Mouse (Mus musculus) MEL (cell line): ENCODE measurements around the gene Tmem274. TPM values are rescaled to one million over a fixed set of nuclear protein-coding genes. Genes with fewer than 3 reads are reported as not detected.

Experiments
- DNase-seq: peaks from one replicate; pipeline ENCODE4 v3.0.0; 2011; ENCODE audit warnings: low read depth, low spot score
- H3K27ac ChIP-seq: 2 replicates; pipeline ENCODE4 v1.5.1; 2012; ENCODE audit warnings: low read depth, mild to moderate bottlenecking, control low read depth, low read length, moderate library complexity; ENCODE audit not compliant: control insufficient read depth
- H3K27me3 ChIP-seq, 2 experiments: fragments of 150-350 bp in 1 of 2; sonication (generic) in 1 of 2; 2 replicates each; pipeline ENCODE4 v1.6.1; 2012; ENCODE audit warnings: low read length in 2 of 2, mild to moderate bottlenecking in 2 of 2, improper control_type of control experiment in 1 of 2, moderate library complexity in 1 of 2; ENCODE audit not compliant: insufficient read depth in 2 of 2, control insufficient read depth in 1 of 2
- H3K36me3 ChIP-seq, 2 experiments: 2 replicates each; pipeline ENCODE4 v1.6.1; 2012 to 2014; ENCODE audit warnings: low read length in 2 of 2, improper control_type of control experiment in 1 of 2, inconsistent platforms in 1 of 2, mild to moderate bottlenecking in 1 of 2; ENCODE audit not compliant: insufficient read depth in 2 of 2, control insufficient read depth in 1 of 2
- H3K4me1 ChIP-seq, 2 experiments: fragments of 150-350 bp in 1 of 2; sonication (generic) in 1 of 2; 2 replicates each; pipeline ENCODE4 v1.6.1; 2012; ENCODE audit warnings: low read length in 2 of 2, improper control_type of control experiment in 1 of 2, mild to moderate bottlenecking in 1 of 2; ENCODE audit not compliant: insufficient read depth in 2 of 2, control insufficient read depth in 1 of 2
- H3K4me3 ChIP-seq, 2 experiments: fragments of 150-350 bp in 1 of 2; sonication (generic) in 1 of 2; 2 replicates each; pipeline ENCODE4 v1.5.1; 2012; ENCODE audit warnings: low read depth in 2 of 2, low read length in 2 of 2, mild to moderate bottlenecking in 2 of 2, moderate library complexity in 2 of 2, control low read depth in 1 of 2, improper control_type of control experiment in 1 of 2; ENCODE audit not compliant: control insufficient read depth in 1 of 2, insufficient read depth in 1 of 2
- H3K79me2 ChIP-seq: 2 replicates; pipeline ENCODE4 v1.6.1; 2012; ENCODE audit warnings: mild to moderate bottlenecking, low read length, moderate library complexity; ENCODE audit not compliant: control insufficient read depth, poor library complexity, insufficient read depth
- H3K9ac ChIP-seq: 2 replicates; pipeline ENCODE4 v1.6.1; 2012; ENCODE audit warnings: low read depth, mild to moderate bottlenecking, control low read depth, low read length, moderate library complexity; ENCODE audit not compliant: control insufficient read depth, poor library complexity, severe bottlenecking
- H3K9me3 ChIP-seq: fragments of 150-350 bp; sonication (generic); replicated peaks from 2 replicates; pipeline ENCODE4 v1.6.1; 2012; ENCODE audit warnings: mild to moderate bottlenecking, low read length, improper control_type of control experiment, moderate library complexity; ENCODE audit not compliant: insufficient read depth
- BHLHE40 ChIP-seq: IDR thresholded peaks from 2 replicates; pipeline ENCODE4 v1.6.1; 2012; ENCODE audit warnings: low read depth, mild to moderate bottlenecking, inconsistent platforms, low read length, improper control_type of control experiment, borderline replicate concordance
- CTCF ChIP-seq, 3 experiments: IDR thresholded peaks in 2 of 3; conservative IDR thresholded peaks in 1 of 3; 2 replicates each; pipeline ENCODE4 v1.5.1; 2011 to 2012; ENCODE audit warnings: low read length in 3 of 3, low read depth in 2 of 3, mild to moderate bottlenecking in 2 of 3, improper control_type of control experiment in 1 of 3, inconsistent platforms in 1 of 3, mixed read lengths in 1 of 3, moderate library complexity in 1 of 3; ENCODE audit not compliant: control insufficient read depth in 1 of 3, insufficient read depth in 1 of 3, poor library complexity in 1 of 3, severe bottlenecking in 1 of 3
- E2F4 ChIP-seq: IDR thresholded peaks from 2 replicates; pipeline ENCODE4 v1.6.1; 2011; ENCODE audit warnings: low read depth, low read length, improper control_type of control experiment, borderline replicate concordance
- ELF1 ChIP-seq: IDR thresholded peaks from 2 replicates; pipeline ENCODE4 v1.6.1; 2014; ENCODE audit warnings: low read depth, mild to moderate bottlenecking, inconsistent platforms, low read length, improper control_type of control experiment, moderate library complexity
- GABPA ChIP-seq: IDR thresholded peaks from 2 replicates; pipeline ENCODE4 v1.6.1; 2012; ENCODE audit warnings: low read depth, mild to moderate bottlenecking, inconsistent platforms, low read length, improper control_type of control experiment, moderate library complexity
- HCFC1 ChIP-seq: IDR thresholded peaks from 2 replicates; pipeline ENCODE4 v1.6.1; 2012; ENCODE audit warnings: low read depth, mild to moderate bottlenecking, inconsistent platforms, low read length, improper control_type of control experiment, moderate library complexity
- MAFK ChIP-seq: IDR thresholded peaks from 2 replicates; pipeline ENCODE4 v1.6.1; 2011; ENCODE audit warnings: low read depth, mild to moderate bottlenecking, low read length, improper control_type of control experiment, borderline replicate concordance
- MAX ChIP-seq: IDR thresholded peaks from 2 replicates; pipeline ENCODE4 v1.6.1; 2011; ENCODE audit warnings: low read length, improper control_type of control experiment
- MAZ ChIP-seq: IDR thresholded peaks from 2 replicates; pipeline ENCODE4 v1.6.1; 2012; ENCODE audit warnings: low read depth, mild to moderate bottlenecking, inconsistent platforms, low read length, improper control_type of control experiment
- MYC ChIP-seq: IDR thresholded peaks from 2 replicates; pipeline ENCODE4 v1.6.1; 2011; ENCODE audit warnings: low read depth, mild to moderate bottlenecking, low read length, improper control_type of control experiment, moderate library complexity
- NELFE ChIP-seq: IDR thresholded peaks from 2 replicates; pipeline ENCODE4 v1.6.1; 2011; ENCODE audit warnings: low read depth, low read length, improper control_type of control experiment
- NRF1 ChIP-seq: IDR thresholded peaks from 2 replicates; pipeline ENCODE4 v1.6.1; 2014; ENCODE audit warnings: low read depth, mild to moderate bottlenecking, inconsistent platforms, low read length, improper control_type of control experiment, moderate library complexity; ENCODE audit not compliant: poor library complexity, insufficient read depth, severe bottlenecking
- POLR2A ChIP-seq, 2 experiments: IDR thresholded peaks; 2 replicates each; pipeline ENCODE4 v1.6.1; 2011 to 2012; ENCODE audit warnings: low read length in 2 of 2, mild to moderate bottlenecking in 2 of 2, control low read depth in 1 of 2, improper control_type of control experiment in 1 of 2, low read depth in 1 of 2, moderate library complexity in 1 of 2; ENCODE audit not compliant: control insufficient read depth in 1 of 2, insufficient read depth in 1 of 2, poor library complexity in 1 of 2
- POLR2AphosphoS2 ChIP-seq: IDR thresholded peaks from 2 replicates; pipeline ENCODE4 v1.6.1; 2011; ENCODE audit warnings: low read length, improper control_type of control experiment
- POLR2AphosphoS5 ChIP-seq: IDR thresholded peaks from 2 replicates; pipeline ENCODE4 v1.6.1; 2012; ENCODE audit warnings: low read depth, borderline replicate concordance, mild to moderate bottlenecking, inconsistent platforms, low read length, moderate library complexity, mixed read lengths
- RAD21 ChIP-seq: IDR thresholded peaks from 2 replicates; pipeline ENCODE4 v1.6.1; 2011; ENCODE audit warnings: mild to moderate bottlenecking, low read depth, low read length, improper control_type of control experiment
- SMC3 ChIP-seq: IDR thresholded peaks from 2 replicates; pipeline ENCODE4 v1.6.1; 2011; ENCODE audit warnings: low read depth, low read length, improper control_type of control experiment
- TAL1 ChIP-seq: IDR thresholded peaks from 2 replicates; pipeline ENCODE4 v1.6.1; 2012; ENCODE audit warnings: mild to moderate bottlenecking, inconsistent platforms, low read length, moderate library complexity, mixed read lengths
- TBP ChIP-seq: IDR thresholded peaks from 2 replicates; pipeline ENCODE4 v1.8.0; 2011; ENCODE audit warnings: low read depth, low read length, improper control_type of control experiment
- TCF12 ChIP-seq: IDR thresholded peaks from 2 replicates; pipeline ENCODE4 v1.6.1; 2014; ENCODE audit warnings: low read depth, mild to moderate bottlenecking, inconsistent platforms, low read length, improper control_type of control experiment, moderate library complexity
- UBTF ChIP-seq: IDR thresholded peaks from 2 replicates; pipeline ENCODE4 v1.6.1; 2012; ENCODE audit warnings: low read depth, mild to moderate bottlenecking, inconsistent platforms, low read length, improper control_type of control experiment, moderate library complexity, borderline replicate concordance; ENCODE audit not compliant: insufficient read depth
- USF2 ChIP-seq, 2 experiments: IDR thresholded peaks; 2 replicates each; pipeline ENCODE4 v1.6.1; 2011 to 2012; ENCODE audit warnings: improper control_type of control experiment in 2 of 2, low read length in 2 of 2, borderline replicate concordance in 1 of 2, inconsistent platforms in 1 of 2, low read depth in 1 of 2, mild to moderate bottlenecking in 1 of 2; ENCODE audit not compliant: insufficient read depth in 1 of 2
- ZMIZ1 ChIP-seq: IDR thresholded peaks from 2 replicates; pipeline ENCODE4 v1.6.1; 2012; ENCODE audit warnings: low read depth, mild to moderate bottlenecking, inconsistent platforms, low read length, improper control_type of control experiment, moderate library complexity
- polyA plus RNA-seq, 2 experiments: library from polyadenylated mRNA; stranded (reverse) in 1 of 2; unstranded in 1 of 2; fragments of >175 nt in 1 of 2; fragments of >200 nt in 1 of 2; gene quantifications; 2 replicates each; pipeline versions ENCODE4 v1.2.1 to v1.2.4; 2012; ENCODE audit warnings: low replicate concordance in 2 of 2, low read depth in 1 of 2; ENCODE audit not compliant: insufficient read length in 2 of 2, insufficient read depth in 1 of 2, missing spikeins in 1 of 2
- total RNA-seq: library from RNA; depleted of rRNA; stranded (reverse); fragments of 300-350 nt; gene quantifications from 2 replicates; pipeline ENCODE4 v1.2.3, GENCODE M21; 2012

The Tmem274 gene
- total and polyA plus RNA-seq, 3 experiments: not detected

GRCm38 (mm10) chr4:149517868-149518340 is 40.7 kb downstream of the Tmem274 start, which contains the start of gene Ctnnbip1:
Gene Ctnnbip1 (plus strand): TSS chr4:149518236.
- Histone ChIP-seq H3K27ac (no peak within 1 kb of the TSS), H3K79me2 (peaks cover 1% of the 10 kb centered on the region; the same call in 1 of the 2 replicates)

DNA sequence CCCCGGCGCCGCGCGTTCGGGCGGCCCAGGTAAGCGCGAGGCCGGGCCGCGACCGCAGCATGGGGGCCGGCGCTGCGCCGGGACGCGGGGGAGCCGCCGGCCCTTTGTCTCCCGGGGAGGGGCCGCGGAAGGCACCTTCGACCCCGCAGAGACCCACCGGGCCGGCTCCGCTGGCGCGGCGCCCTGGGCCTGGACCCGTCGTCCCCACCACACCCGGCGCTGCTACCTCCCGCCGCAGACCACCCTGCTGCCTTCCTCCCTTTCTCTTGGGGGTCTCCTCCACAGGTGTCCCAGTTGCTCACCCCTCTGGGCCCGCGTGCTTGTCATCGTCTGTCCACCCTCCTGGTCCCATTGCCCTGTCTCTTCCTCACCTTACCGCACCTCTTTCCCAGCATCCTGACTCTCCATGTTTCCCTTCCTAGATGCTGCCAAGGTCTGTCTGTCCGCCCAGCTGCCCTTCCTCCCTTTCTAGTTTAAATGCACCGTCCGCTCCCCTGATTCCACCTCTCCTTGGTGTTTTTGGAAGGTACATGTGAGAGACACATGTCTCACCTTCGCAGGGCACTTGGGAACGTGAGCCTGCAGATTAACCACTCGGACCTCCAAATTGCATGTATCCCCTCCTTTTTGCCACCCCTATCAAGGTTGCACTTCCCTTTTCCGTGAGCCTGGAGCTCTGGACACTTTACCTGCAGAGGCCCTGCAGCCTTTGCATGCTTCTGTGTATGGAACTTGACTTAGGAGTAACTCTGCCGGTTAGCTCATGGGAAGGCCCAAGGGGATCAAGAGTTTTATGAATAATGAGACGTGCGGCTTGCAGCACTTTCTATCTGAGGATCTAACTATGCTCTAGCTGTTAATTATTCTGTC is 41.4 kb downstream of the Tmem274 start:
- no peak overlapping the region for H3K27ac ChIP-seq
- no peaks in the 10 kb centered on the region for H3K9me3 ChIP-seq
- H3K4me1 ChIP-seq: peaks cover 2 to 11% of the 10 kb centered on the region in 2 experiments; a peak in 3 of 4 replicates
- H3K79me2 ChIP-seq: peaks cover 1% of the 10 kb centered on the region; the same call in 1 of the 2 replicates
- peak overlapping the region; percentile 67 for H3K9ac ChIP-seq
- H3K4me3 ChIP-seq: peak overlapping the region; percentile 61 to 65
- H3K27me3 ChIP-seq: no peaks in the 10 kb centered on the region
- H3K36me3 ChIP-seq: peaks cover 0 to 7% of the 10 kb centered on the region in 2 experiments; a peak in 2 of 4 replicates
- TF ChIP-seq POLR2AphosphoS5 (no peak), BHLHE40 (no peak), GABPA (no peak), TCF12 (no peak), POLR2A (IDR thresholded peaks at IDR 0.05; ENCODE audit: control insufficient read depth in 1 of 2, insufficient read depth in 1 of 2, low read depth in 1 of 2, low read length in 2 of 2, poor library complexity in 1 of 2) (no peak), POLR2AphosphoS2 (no peak), TAL1 (no peak), SMC3 (no peak), E2F4 (no peak), UBTF (no peak), ELF1 (no peak), CTCF (IDR thresholded peaks at IDR 0.05 in 2 of 3, conservative IDR thresholded peaks at IDR 0.05 in 1 of 3; ENCODE audit: control insufficient read depth in 1 of 3, insufficient read depth in 1 of 3, low read depth in 2 of 3, low read length in 3 of 3, poor library complexity in 1 of 3, severe bottlenecking in 1 of 3) (no peak), USF2 (IDR thresholded peaks at IDR 0.05; ENCODE audit: borderline replicate concordance in 1 of 2, insufficient read depth in 1 of 2, low read depth in 1 of 2, low read length in 2 of 2) (no peak), HCFC1 (no peak), MYC (no peak), MAFK (no peak), MAX (no peak), MAZ (no peak), RAD21 (no peak)
- peak; percentile 48 for DNase-seq

More at GRCm38 (mm10) chr4:149517868-149518340, 40.7 kb downstream of the Tmem274 start, which contains the start of gene Ctnnbip1:
- peak; percentile 83; the same call in 1 of the 2 replicates for TF ChIP-seq UBTF
- peak; percentile 28; the same call in 1 of the 2 replicates for TF ChIP-seq NELFE
- TF ChIP-seq NRF1: 0 out of 2 replicates have a peak, but pooled peaks have one; percentile 35
- 0 out of 2 replicates have a peak, but pooled peaks have one; percentile 21 for TF ChIP-seq TCF12
- TF ChIP-seq MAZ: peak; percentile 10; the same call in 1 of the 2 replicates
- no peak for TF ChIP-seq CTCF (IDR thresholded peaks at IDR 0.05 in 2 of 3, conservative IDR thresholded peaks at IDR 0.05 in 1 of 3; ENCODE audit: control insufficient read depth in 1 of 3, insufficient read depth in 1 of 3, low read depth in 2 of 3, low read length in 3 of 3, poor library complexity in 1 of 3, severe bottlenecking in 1 of 3)
- no peak for TF ChIP-seq TBP
- peak; percentile 52; the same call in 1 of the 2 replicates for TF ChIP-seq ZMIZ1
- peak; percentile 97 for DNase-seq
- Histone ChIP-seq H3K36me3 (peaks cover 0 to 7% of the 10 kb centered on the region in 2 experiments; a peak in 2 of 4 replicates), H3K9me3 (no peaks in the 10 kb centered on the region), H3K4me1 (peaks cover 2 to 11% of the 10 kb centered on the region in 2 experiments; a peak in 3 of 4 replicates), H3K4me3 (peak within 1 kb of the TSS; percentile 61 to 71), H3K9ac (peak within 1 kb of the TSS; percentile 67), H3K27me3 (no peaks in the 10 kb centered on the region)
